Mouse (Mus musculus) hindbrain, embryonic 14.5 days (tissue): ENCODE data around the gene Fam114a1. TPM values are rescaled to one million over a fixed set of nuclear protein-coding genes. Genes with fewer than 3 reads are reported as not detected.

ENCODE experiments used
- ATAC-seq: fragments of 200-750 bp; cut with Nextera tagmentation; 2 replicates; pipeline ENCODE4 v1.8.0; 2017; ENCODE audit warnings: moderate number of reproducible peaks, mild to moderate bottlenecking, moderate TSS enrichment, moderate library complexity; ENCODE audit not compliant: low FRiP score
- DNase-seq: peaks from one replicate; pipeline ENCODE4 v3.0.0-alpha.2; 2015; ENCODE audit warnings: low spot score
- H3K27ac ChIP-seq: fragments of 300-500 bp; sonication (generic); 2 replicates; pipeline ENCODE4 v1.5.1; 2014; ENCODE audit warnings: mild to moderate bottlenecking, moderate library complexity
- H3K27me3 ChIP-seq: fragments of 300-500 bp; sonication (generic); 2 replicates; pipeline ENCODE4 v1.6.1; 2014; ENCODE audit warnings: mild to moderate bottlenecking, low read length, mixed read lengths; ENCODE audit not compliant: control insufficient read depth, insufficient read depth
- H3K36me3 ChIP-seq: fragments of 300-500 bp; sonication (generic); replicated peaks from 2 replicates; pipeline ENCODE4 v1.6.1; 2014; ENCODE audit not compliant: control insufficient read depth, insufficient read depth
- H3K4me1 ChIP-seq: fragments of 300-500 bp; sonication (generic); replicated peaks from 2 replicates; pipeline ENCODE4 v1.6.1; 2014; ENCODE audit warnings: antibody characterized with exemption, low read length, mixed read lengths; ENCODE audit not compliant: control insufficient read depth, insufficient read depth
- H3K4me2 ChIP-seq: fragments of 300-500 bp; sonication (generic); replicated peaks from 2 replicates; pipeline ENCODE4 v1.6.1; 2014; ENCODE audit warnings: mild to moderate bottlenecking, moderate library complexity
- H3K4me3 ChIP-seq: fragments of 300-500 bp; sonication (generic); replicated peaks from 2 replicates; pipeline ENCODE4 v1.5.1; 2014; ENCODE audit warnings: mild to moderate bottlenecking, low read length
- H3K9ac ChIP-seq: fragments of 300-500 bp; sonication (generic); 2 replicates; pipeline ENCODE4 v1.6.1; 2014
- H3K9me3 ChIP-seq: fragments of 300-500 bp; sonication (generic); 2 replicates; pipeline ENCODE4 v1.6.1; 2016; ENCODE audit warnings: low read length; ENCODE audit not compliant: control insufficient read depth
- WGBS: fragments of 180-500 bp; shearing (Covaris S2); extraction: QIAGEN DNeasy Blood & Tissue Kit; methylation state at CpG from one replicate; pipeline ENCODE4 v1.1.7; 2014; 5-methylcytosine and 5-hydroxymethylcytosine counted together
- polyA plus RNA-seq: library from polyadenylated mRNA; unstranded; fragments of >200 nt; fragmentation: Nextera tagmentation; extraction: Ambion mirVana; gene quantifications from 2 replicates; pipeline ENCODE4 v1.2.1, GENCODE M21; 2014

Fam114a1 gene
- polyA plus RNA-seq, 1 experiment from 2014 or later: 10.3 TPM

GRCm38 (mm10) chr5:65024641-65025040, 54.8 kb downstream of the Fam114a1 start:
- H3K9me3 ChIP-seq: no peaks in the 10 kb centered on the region
- no peak overlapping the region for H3K9ac ChIP-seq
- no peak overlapping the region for H3K27ac ChIP-seq
- H3K36me3 ChIP-seq: no peaks in the 10 kb centered on the region
- H3K4me3 ChIP-seq: no peak overlapping the region
- ATAC-seq (no peak), DNase-seq (no peak)
- no peak overlapping the region for H3K4me2 ChIP-seq
- no peaks in the 10 kb centered on the region for H3K27me3 ChIP-seq
- peaks cover 15% of the 10 kb centered on the region for H3K4me1 ChIP-seq
- 53% methylated on average over 2 of the region's 2 CpGs for WGBS

GRCm38 (mm10) chr5:65025916-65026315, 56.0 kb downstream of the Fam114a1 start:
- H3K4me3 ChIP-seq: no peak overlapping the region
- ATAC-seq (no peak), DNase-seq (no peak)
- H3K4me1 ChIP-seq: peaks cover 15% of the 10 kb centered on the region
- no peak overlapping the region for H3K27ac ChIP-seq
- H3K4me2 ChIP-seq: no peak overlapping the region
- no peaks in the 10 kb centered on the region for H3K27me3 ChIP-seq
- no peak overlapping the region for H3K9ac ChIP-seq
- WGBS: 59% methylated on average over 6 of the region's 6 CpGs
- no peaks in the 10 kb centered on the region for H3K36me3 ChIP-seq
- no peaks in the 10 kb centered on the region for H3K9me3 ChIP-seq

GRCm38 (mm10) chr5:65026776-65027175, 56.9 kb downstream of the Fam114a1 start:
- no peak overlapping the region for H3K4me3 ChIP-seq
- no peak overlapping the region for H3K9ac ChIP-seq
- DNase-seq: no peak
- H3K36me3 ChIP-seq: no peaks in the 10 kb centered on the region
- no peaks in the 10 kb centered on the region for H3K27me3 ChIP-seq
- 72% methylated on average over 9 of the region's 9 CpGs for WGBS
- ATAC-seq: no peak
- peaks cover 15% of the 10 kb centered on the region for H3K4me1 ChIP-seq
- H3K27ac ChIP-seq: no peak overlapping the region
- H3K4me2 ChIP-seq: no peak overlapping the region
- H3K9me3 ChIP-seq: no peaks in the 10 kb centered on the region

GRCm38 (mm10) chr5:65028019-65028418, 58.1 kb downstream of the Fam114a1 start:
- Histone ChIP-seq H3K4me3 (no peak overlapping the region), H3K9ac (peak overlapping the region; percentile 21; the same call in 1 of the 2 replicates), H3K4me1 (peaks cover 15% of the 10 kb centered on the region), H3K9me3 (no peaks in the 10 kb centered on the region), H3K27me3 (no peaks in the 10 kb centered on the region), H3K4me2 (no peak overlapping the region), H3K36me3 (no peaks in the 10 kb centered on the region), H3K27ac (peak overlapping the region; percentile 83)
- peak; percentile 55 for DNase-seq
- WGBS: 28% methylated on average over 9 of the region's 9 CpGs
- ATAC-seq: peak; percentile 59

- H3K9ac ChIP-seq: no peak overlapping the region
- no peak overlapping the region for H3K4me3 ChIP-seq
- H3K9me3 ChIP-seq: no peaks in the 10 kb centered on the region
- H3K36me3 ChIP-seq: no peaks in the 10 kb centered on the region
- peak; percentile 74; the same call in 1 of the 2 replicates for ATAC-seq
- 49% methylated on average over 13 of the region's 13 CpGs for WGBS
- DNase-seq: peak; percentile 52
- no peak overlapping the region; the same call in 1 of the 2 replicates for H3K4me2 ChIP-seq
- peak overlapping the region; percentile 59 for H3K27ac ChIP-seq
- H3K4me1 ChIP-seq: peaks cover 6% of the 10 kb centered on the region; the same call in 1 of the 2 replicates
- no peaks in the 10 kb centered on the region for H3K27me3 ChIP-seq
These were observed 66.7 kb downstream of the Fam114a1 start for GRCm38 (mm10) chr5:65036597-65036996.

GRCm38 (mm10) chr5:65038305-65038704, 68.4 kb downstream of the Fam114a1 start:
- Histone ChIP-seq H3K4me3 (no peak overlapping the region), H3K4me1 (peaks cover 6% of the 10 kb centered on the region; the same call in 1 of the 2 replicates), H3K27ac (no peak overlapping the region), H3K9ac (no peak overlapping the region), H3K9me3 (no peaks in the 10 kb centered on the region), H3K4me2 (no peak overlapping the region), H3K36me3 (no peaks in the 10 kb centered on the region), H3K27me3 (no peaks in the 10 kb centered on the region)
- ATAC-seq: no peak
- no peak for DNase-seq
- 78% methylated on average over 9 of the region's 9 CpGs for WGBS

GRCm38 (mm10) chr5:65038811-65039571, 69.1 kb downstream of the Fam114a1 start:
- Histone ChIP-seq H3K4me3 (no peak overlapping the region), H3K27ac (no peak overlapping the region), H3K36me3 (no peaks in the 10 kb centered on the region), H3K4me1 (peaks cover 6% of the 10 kb centered on the region; the same call in 1 of the 2 replicates), H3K9me3 (no peaks in the 10 kb centered on the region), H3K27me3 (no peaks in the 10 kb centered on the region), H3K9ac (no peak overlapping the region), H3K4me2 (no peak overlapping the region)
- ATAC-seq: no peak
- no peak for DNase-seq
- WGBS: 78% methylated on average over 11 of the region's 11 CpGs

- no peak overlapping the region for H3K27ac ChIP-seq
- no peaks in the 10 kb centered on the region for H3K27me3 ChIP-seq
- no peaks in the 10 kb centered on the region for H3K9me3 ChIP-seq
- H3K4me3 ChIP-seq: no peak overlapping the region
- H3K4me2 ChIP-seq: no peak overlapping the region
- no peaks in the 10 kb centered on the region for H3K36me3 ChIP-seq
- 73% methylated on average over 5 of the region's 5 CpGs for WGBS
- DNase-seq: no peak
- ATAC-seq: no peak
- peaks cover 6% of the 10 kb centered on the region; the same call in 1 of the 2 replicates for H3K4me1 ChIP-seq
- H3K9ac ChIP-seq: no peak overlapping the region
These were observed 70.6 kb downstream of the Fam114a1 start for GRCm38 (mm10) chr5:65040463-65040862.

- Histone ChIP-seq H3K9ac (no peak overlapping the region), H3K27ac (no peak overlapping the region), H3K4me3 (no peak overlapping the region), H3K4me1 (peaks cover 5% of the 10 kb centered on the region), H3K36me3 (no peaks in the 10 kb centered on the region), H3K4me2 (no peak overlapping the region), H3K9me3 (no peaks in the 10 kb centered on the region), H3K27me3 (no peaks in the 10 kb centered on the region)
- 56% methylated on average over 11 of the region's 11 CpGs for WGBS
- DNase-seq: no peak
- no peak for ATAC-seq
These were observed 73.6 kb downstream of the Fam114a1 start for GRCm38 (mm10) chr5:65043407-65043895.
